Mouse (Mus musculus) embryonic facial prominence, embryonic 15.5 days (tissue): Measurements from ENCODE around the gene 2210408I21Rik. TPM values are rescaled to one million over a fixed set of nuclear protein-coding genes. Genes with fewer than 3 reads are reported as not detected.

Source experiments
- ATAC-seq: fragments of 200-750 bp; cut with Nextera tagmentation; 2 replicates; pipeline ENCODE4 v1.8.0; 2017; ENCODE audit warnings: low read depth, moderate TSS enrichment; ENCODE audit not compliant: insufficient number of reproducible peaks, low FRiP score, low TSS enrichment
- H3K27ac ChIP-seq: fragments of 300-500 bp; sonication (generic); replicated peaks from 2 replicates; pipeline ENCODE4 v1.5.1; 2015; ENCODE audit warnings: mild to moderate bottlenecking, inconsistent platforms
- H3K27me3 ChIP-seq: fragments of 300-500 bp; sonication (generic); 2 replicates; pipeline ENCODE4 v1.6.1; 2015; ENCODE audit warnings: inconsistent platforms
- H3K36me3 ChIP-seq: fragments of 300-500 bp; sonication (generic); 2 replicates; pipeline ENCODE4 v1.6.1; 2015; ENCODE audit warnings: mild to moderate bottlenecking, inconsistent platforms
- H3K4me1 ChIP-seq: fragments of 300-500 bp; sonication (generic); 2 replicates; pipeline ENCODE4 v1.6.1; 2015; ENCODE audit warnings: inconsistent platforms
- H3K4me2 ChIP-seq: fragments of 300-500 bp; sonication (generic); replicated peaks from 2 replicates; pipeline ENCODE4 v1.6.1; 2015; ENCODE audit warnings: mild to moderate bottlenecking, inconsistent platforms
- H3K4me3 ChIP-seq: fragments of 300-500 bp; sonication (generic); replicated peaks from 2 replicates; pipeline ENCODE4 v1.5.1; 2015; ENCODE audit warnings: mild to moderate bottlenecking, inconsistent platforms
- H3K9ac ChIP-seq: fragments of 300-500 bp; sonication (generic); 2 replicates; pipeline ENCODE4 v1.6.1; 2015; ENCODE audit warnings: inconsistent platforms
- H3K9me3 ChIP-seq: fragments of 300-500 bp; sonication (generic); replicated peaks from 2 replicates; pipeline ENCODE4 v1.6.1; 2016; ENCODE audit warnings: inconsistent platforms
- WGBS: fragments of 180-500 bp; shearing (Covaris S2); methylation state at CpG from one replicate; pipeline ENCODE4 v1.1.7; 2015; 5-methylcytosine and 5-hydroxymethylcytosine counted together
- polyA plus RNA-seq: library from polyadenylated mRNA; unstranded; fragments of >200 nt; fragmentation: Nextera tagmentation; extraction: Ambion mirVana; gene quantifications from 2 replicates; pipeline ENCODE4 v1.2.1, GENCODE M21; 2015

Gene 2210408I21Rik
- polyA plus RNA-seq, 1 experiment from 2014 or later: 10.7 TPM

DNA sequence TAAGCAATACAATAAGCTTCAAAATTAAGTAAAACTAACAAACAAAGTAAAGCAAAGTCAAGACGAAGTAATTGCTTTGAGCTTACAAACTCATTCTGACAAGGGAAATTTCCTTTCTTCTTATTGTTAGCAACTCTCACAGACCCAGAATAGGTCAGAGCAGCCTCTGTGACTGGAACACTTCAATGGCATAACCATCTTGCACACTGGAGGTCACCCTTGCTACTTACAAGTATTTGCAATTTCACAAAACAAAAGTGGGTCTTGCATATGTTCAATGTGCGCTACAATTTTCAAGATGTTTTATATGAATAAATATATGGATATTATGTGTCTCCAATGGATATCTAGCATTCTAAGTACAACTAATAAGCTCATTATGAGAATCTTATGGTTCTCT lies 265.4 kb downstream of the 2210408I21Rik start:
- Histone ChIP-seq H3K9ac (no peak overlapping the region), H3K36me3 (no peaks in the 10 kb centered on the region), H3K9me3 (no peaks in the 10 kb centered on the region), H3K27ac (no peak overlapping the region), H3K4me3 (no peak overlapping the region), H3K27me3 (no peaks in the 10 kb centered on the region), H3K4me1 (no peaks in the 10 kb centered on the region), H3K4me2 (no peak overlapping the region)
- 61% methylated on average over 2 of the region's 2 CpGs for WGBS
- ATAC-seq: no peak

DNA sequence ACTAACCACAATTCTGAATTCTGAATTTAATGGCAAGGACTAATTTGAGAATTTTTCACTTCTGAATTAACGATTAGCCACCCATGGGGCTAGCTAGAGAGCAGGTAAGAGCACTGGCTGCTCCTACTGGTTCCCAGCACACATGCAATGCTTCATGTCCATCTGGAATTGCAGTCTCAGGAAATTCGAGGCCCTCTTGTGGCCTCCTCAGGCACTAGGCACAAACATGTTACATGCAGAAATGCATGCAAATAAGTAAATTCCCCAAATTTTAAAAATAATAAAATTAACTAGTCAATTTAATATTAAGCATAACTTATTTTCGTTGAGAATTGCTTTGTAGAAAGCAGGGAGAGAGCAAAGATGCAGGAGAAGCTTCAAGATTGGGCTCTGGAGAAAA lies 273.2 kb downstream of the 2210408I21Rik start:
- no peaks in the 10 kb centered on the region for H3K36me3 ChIP-seq
- WGBS: 64% methylated on average over 3 of the region's 3 CpGs
- no peaks in the 10 kb centered on the region for H3K27me3 ChIP-seq
- no peak for ATAC-seq
- H3K4me3 ChIP-seq: no peak overlapping the region
- no peaks in the 10 kb centered on the region for H3K4me1 ChIP-seq
- no peak overlapping the region for H3K9ac ChIP-seq
- no peaks in the 10 kb centered on the region for H3K9me3 ChIP-seq
- H3K4me2 ChIP-seq: no peak overlapping the region
- H3K27ac ChIP-seq: no peak overlapping the region

GRCm38 (mm10) chr13:77409804-77410203 lies 274.5 kb downstream of the 2210408I21Rik start:
- no peak for ATAC-seq
- H3K4me1 ChIP-seq: no peaks in the 10 kb centered on the region

GRCm38 (mm10) chr13:77412829-77413228 lies 277.5 kb downstream of the 2210408I21Rik start:
- H3K9ac ChIP-seq: no peak overlapping the region
- H3K9me3 ChIP-seq: no peaks in the 10 kb centered on the region
- WGBS: 61% methylated on average over 2 of the region's 2 CpGs
- H3K36me3 ChIP-seq: no peaks in the 10 kb centered on the region
- H3K27me3 ChIP-seq: no peaks in the 10 kb centered on the region
- no peak overlapping the region for H3K4me2 ChIP-seq
- no peak overlapping the region for H3K4me3 ChIP-seq
- no peaks in the 10 kb centered on the region for H3K4me1 ChIP-seq
- no peak for ATAC-seq
- no peak overlapping the region for H3K27ac ChIP-seq

More at GRCm38 (mm10) chr13:77409804-77410203, 274.5 kb downstream of the 2210408I21Rik start:
- Histone ChIP-seq H3K36me3 (no peaks in the 10 kb centered on the region), H3K27me3 (no peaks in the 10 kb centered on the region), H3K27ac (no peak overlapping the region), H3K9me3 (no peaks in the 10 kb centered on the region), H3K4me2 (no peak overlapping the region), H3K4me3 (no peak overlapping the region), H3K9ac (no peak overlapping the region)
- 52% methylated on average over 2 of the region's 2 CpGs for WGBS

- Histone ChIP-seq H3K9me3 (no peaks in the 10 kb centered on the region), H3K9ac (no peak overlapping the region), H3K4me1 (no peaks in the 10 kb centered on the region), H3K27me3 (no peaks in the 10 kb centered on the region), H3K27ac (no peak overlapping the region), H3K36me3 (no peaks in the 10 kb centered on the region), H3K4me3 (no peak overlapping the region), H3K4me2 (no peak overlapping the region)
- no peak for ATAC-seq
- 75% methylated on average over 5 of the region's 5 CpGs for WGBS
Observed at GRCm38 (mm10) chr13:77450007-77450567, 314.7 kb downstream of the 2210408I21Rik start.

DNA sequence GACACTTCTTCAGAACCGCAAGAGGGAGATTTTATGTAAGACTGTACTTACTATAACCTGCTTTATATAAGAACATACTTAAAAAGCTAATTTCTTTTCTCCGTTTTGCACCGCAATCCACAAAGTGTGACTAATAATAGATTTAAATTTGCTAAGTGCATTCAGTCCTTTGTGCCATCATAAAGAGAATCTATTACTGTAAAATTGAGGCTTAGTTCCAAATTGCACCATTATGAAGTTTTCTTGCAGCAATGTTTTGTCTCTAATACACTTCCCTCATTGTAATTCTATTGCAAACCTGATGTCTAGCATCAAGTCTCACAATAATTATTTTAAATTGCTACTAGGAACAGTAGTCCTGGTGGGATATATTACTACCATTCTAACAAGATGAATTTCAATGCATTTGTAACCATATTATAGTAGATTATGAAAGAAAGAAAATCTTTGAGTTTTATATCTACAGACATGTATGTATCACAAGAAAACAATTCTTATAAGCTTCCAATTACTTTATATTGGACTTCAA lies 334.8 kb downstream of the 2210408I21Rik start:
- H3K9ac ChIP-seq: no peak overlapping the region
- no peaks in the 10 kb centered on the region for H3K9me3 ChIP-seq
- H3K27ac ChIP-seq: no peak overlapping the region
- no peaks in the 10 kb centered on the region for H3K27me3 ChIP-seq
- no peaks in the 10 kb centered on the region for H3K36me3 ChIP-seq
- ATAC-seq: no peak
- H3K4me1 ChIP-seq: no peaks in the 10 kb centered on the region
- WGBS: 76% methylated on average over 3 of the region's 3 CpGs
- no peak overlapping the region for H3K4me3 ChIP-seq
- no peak overlapping the region for H3K4me2 ChIP-seq

- 69% methylated on average over 4 of the region's 4 CpGs for WGBS
Observed at GRCm38 (mm10) chr13:77476420-77476819, 341.1 kb downstream of the 2210408I21Rik start.

DNA sequence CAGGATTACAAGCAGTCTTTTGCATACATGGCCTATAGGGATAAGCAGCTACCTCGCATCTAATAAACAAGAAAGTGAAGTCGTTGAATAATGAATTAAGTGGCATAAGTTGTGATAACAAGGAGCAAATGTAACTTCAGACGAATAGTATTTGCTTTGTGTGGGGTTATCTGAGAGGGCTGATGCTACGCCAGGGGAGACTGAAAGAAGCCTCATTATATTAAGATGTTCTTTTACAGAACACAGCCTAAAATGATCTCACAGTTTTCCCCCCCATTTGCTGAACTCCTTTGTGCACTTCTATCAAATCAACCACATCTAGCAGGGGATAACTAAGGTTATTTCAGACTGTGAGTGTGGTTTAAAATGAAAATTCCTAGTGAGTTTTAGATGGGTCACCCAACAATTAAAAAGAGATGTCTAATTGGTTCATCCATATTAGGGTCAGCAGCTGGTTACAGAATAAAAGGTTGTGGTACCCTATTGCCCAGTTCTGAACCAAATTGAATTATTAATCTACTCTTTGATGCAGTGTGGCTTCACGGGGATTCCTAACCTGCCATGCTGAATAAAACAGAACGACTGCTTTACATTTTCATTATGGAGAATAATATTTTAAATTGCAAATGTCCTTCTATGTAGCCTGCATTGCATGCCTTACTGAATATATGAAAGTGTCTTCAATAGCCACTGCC lies 343.2 kb downstream of the 2210408I21Rik start:
- Histone ChIP-seq H3K4me3 (no peak overlapping the region), H3K9ac (no peak overlapping the region), H3K36me3 (no peaks in the 10 kb centered on the region), H3K27me3 (no peaks in the 10 kb centered on the region), H3K9me3 (no peaks in the 10 kb centered on the region), H3K4me2 (no peak overlapping the region), H3K4me1 (no peaks in the 10 kb centered on the region), H3K27ac (no peak overlapping the region)
- 62% methylated on average over 6 of the region's 6 CpGs for WGBS
- ATAC-seq: no peak

More at GRCm38 (mm10) chr13:77476420-77476819, 341.1 kb downstream of the 2210408I21Rik start:
- Histone ChIP-seq H3K4me2 (no peak overlapping the region), H3K4me3 (no peak overlapping the region), H3K4me1 (no peaks in the 10 kb centered on the region), H3K36me3 (no peaks in the 10 kb centered on the region), H3K9me3 (no peaks in the 10 kb centered on the region), H3K27ac (no peak overlapping the region), H3K9ac (no peak overlapping the region), H3K27me3 (no peaks in the 10 kb centered on the region)
- ATAC-seq: no peak

DNA sequence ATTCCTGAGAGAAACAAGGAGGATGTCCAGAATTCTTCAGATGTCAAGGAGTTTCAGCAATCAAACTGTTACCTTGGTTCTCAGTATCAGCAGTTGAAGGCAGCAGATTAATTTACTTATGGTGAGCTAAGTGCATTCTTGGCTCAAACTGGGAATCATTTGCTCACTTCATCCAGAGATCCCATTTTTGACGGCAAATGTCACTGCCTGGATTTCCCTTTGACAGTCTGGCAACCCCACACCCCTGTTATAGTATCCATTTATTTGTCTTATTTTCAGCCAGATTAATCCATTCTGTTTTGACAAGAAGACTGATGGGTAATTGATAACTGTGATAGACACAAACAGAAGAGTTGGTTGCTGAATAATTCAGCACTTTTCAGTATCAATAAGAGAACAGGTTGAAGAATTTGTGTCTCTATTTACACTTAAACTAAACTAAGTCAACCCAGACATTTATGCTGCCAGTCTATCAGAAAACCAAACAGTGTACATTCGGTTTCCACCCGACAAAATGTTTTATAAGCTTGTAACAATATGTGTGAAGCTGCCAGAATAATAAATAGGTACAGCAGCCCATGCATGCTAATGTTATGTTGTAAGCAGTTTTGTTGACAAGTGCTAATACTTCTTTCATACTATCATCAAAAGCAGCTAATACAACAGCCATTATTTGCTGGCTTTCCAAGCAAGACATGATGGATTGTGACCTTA lies 354.8 kb downstream of the 2210408I21Rik start:
- WGBS: 73% methylated on average over 3 of the region's 3 CpGs
- no peak for ATAC-seq

GRCm38 (mm10) chr13:77514046-77514445 lies 378.7 kb downstream of the 2210408I21Rik start:
- Histone ChIP-seq H3K4me3 (no peak overlapping the region), H3K36me3 (no peaks in the 10 kb centered on the region), H3K9ac (no peak overlapping the region), H3K27ac (no peak overlapping the region), H3K4me2 (no peak overlapping the region), H3K27me3 (no peaks in the 10 kb centered on the region), H3K9me3 (no peaks in the 10 kb centered on the region), H3K4me1 (no peaks in the 10 kb centered on the region)
- WGBS: 71% methylated on average over 1 of the region's 1 CpGs
- ATAC-seq: no peak

More for the DNA sequence above, 354.8 kb downstream of the 2210408I21Rik start:
- Histone ChIP-seq H3K27me3 (no peaks in the 10 kb centered on the region), H3K27ac (no peak overlapping the region), H3K4me1 (no peaks in the 10 kb centered on the region), H3K4me3 (no peak overlapping the region), H3K36me3 (no peaks in the 10 kb centered on the region), H3K9me3 (no peaks in the 10 kb centered on the region), H3K9ac (no peak overlapping the region), H3K4me2 (no peak overlapping the region)

DNA sequence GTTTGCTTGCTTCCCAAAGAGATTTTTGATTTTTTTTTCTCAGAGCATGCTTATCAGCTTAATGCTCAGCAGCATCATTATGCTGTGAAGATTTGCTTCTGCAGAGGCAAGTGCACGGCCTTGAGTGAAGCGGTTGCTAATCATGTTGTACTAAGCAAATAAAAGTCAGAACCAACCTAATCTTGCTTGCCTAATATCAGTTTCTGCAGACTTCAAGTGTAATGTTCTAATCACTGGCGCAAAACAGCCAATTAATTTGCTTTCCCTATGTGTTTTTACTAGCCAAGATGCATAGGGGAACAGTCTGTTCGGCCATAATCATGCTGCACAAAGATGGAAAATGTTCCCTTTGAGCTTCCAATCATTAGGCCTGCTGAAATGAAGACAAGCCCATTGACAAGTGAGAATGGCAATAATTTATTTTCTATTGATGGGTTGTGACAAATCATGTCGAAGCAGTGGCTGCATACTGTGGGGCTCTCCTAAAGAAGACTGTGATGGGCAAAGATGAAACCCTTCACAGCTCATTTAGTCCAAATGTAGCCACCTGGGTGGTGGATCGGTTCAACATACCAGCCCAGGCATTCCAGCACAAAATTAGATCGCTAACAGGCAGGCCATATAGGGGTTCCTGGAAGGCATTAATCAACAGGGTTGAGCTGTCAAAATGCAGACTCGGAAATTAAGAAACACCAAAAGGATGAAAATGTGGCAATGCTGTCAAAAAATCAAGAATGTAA lies 393.8 kb downstream of the 2210408I21Rik start:
- H3K36me3 ChIP-seq: no peaks in the 10 kb centered on the region

More for the DNA sequence above, 393.8 kb downstream of the 2210408I21Rik start:
- H3K4me1 ChIP-seq: no peaks in the 10 kb centered on the region
- no peaks in the 10 kb centered on the region for H3K9me3 ChIP-seq
- no peak overlapping the region for H3K27ac ChIP-seq
- 75% methylated on average over 8 of the region's 8 CpGs for WGBS
- no peaks in the 10 kb centered on the region for H3K27me3 ChIP-seq
- no peak for ATAC-seq
- no peak overlapping the region for H3K4me3 ChIP-seq
- no peak overlapping the region for H3K9ac ChIP-seq
- H3K4me2 ChIP-seq: no peak overlapping the region
